ENCODE assay signal across 7 mouse cellular contexts in the genomic region with DNA sequence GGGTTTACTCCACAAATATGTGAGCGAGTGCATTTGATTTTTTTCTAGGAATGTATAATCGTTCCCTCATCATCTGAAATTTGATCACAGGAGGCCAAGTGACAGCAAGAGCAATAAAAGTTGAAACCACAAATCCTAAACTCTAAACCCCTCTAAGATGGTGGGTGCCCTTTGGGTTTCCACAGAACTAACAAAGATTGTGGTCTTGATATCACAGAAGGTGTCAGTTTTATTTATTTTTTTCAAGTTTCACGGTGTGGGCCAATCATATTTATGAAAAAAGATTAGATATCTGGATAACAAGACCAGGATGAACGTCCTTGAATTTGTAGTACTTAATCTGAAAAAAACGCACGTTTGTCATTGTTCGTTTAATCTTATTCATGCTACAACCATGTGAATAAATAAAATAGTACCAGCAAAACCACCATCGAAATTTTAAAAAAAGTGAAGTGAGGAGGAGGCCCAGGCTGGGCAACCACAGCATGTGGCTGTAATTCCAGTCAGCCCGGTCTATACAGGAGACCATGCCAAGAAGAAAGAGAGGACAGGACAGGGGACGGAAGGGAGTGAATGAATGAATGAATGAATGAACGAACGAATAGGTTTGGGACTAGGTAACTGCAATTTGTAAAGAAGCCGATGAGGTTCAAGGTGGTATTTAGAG. TPM values are rescaled to one million over a fixed set of nuclear protein-coding genes. Genes with fewer than 3 reads are reported as not detected.
DNase-seq lines count a peak whose midpoint lies in the region; ATAC-seq and TF ChIP-seq lines count a peak whose summit lies in the region.

No protein-coding gene starts in this region.

- 19% methylated on average over 13 of the region's 13 CpGs for WGBS in forebrain, embryonic 16.5 days
- 28% methylated on average over 13 of the region's 13 CpGs for WGBS in liver, embryonic 15.5 days (ENCODE audit: insufficient replicate concordance)

- peak overlapping the region; percentile 93 for H3K27ac ChIP-seq in testis, adult 2 months (ENCODE audit: control insufficient read depth, insufficient read depth, low read depth, low read length)
- H3K27ac ChIP-seq in forebrain, embryonic 16.5 days (ENCODE audit: low read length): peak overlapping the region; percentile 93
- H3K27ac ChIP-seq in liver, embryonic 15.5 days (replicated peaks): peak overlapping the region; percentile 45

- peak; percentile 34 for ATAC-seq in forebrain, embryonic 16.5 days
- ATAC-seq in liver, embryonic 15.5 days (ENCODE audit: insufficient read depth): no peak; the same call in 1 of the 2 replicates

- TF ChIP-seq POLR2A in testis, adult 2 months (IDR thresholded peaks at IDR 0.05; ENCODE audit: control insufficient read depth, low read depth, low read length): no peak

- H3K36me3 ChIP-seq in testis, adult 2 months (ENCODE audit: control insufficient read depth, insufficient read depth, low read length): no peaks in the 10 kb centered on the region
- H3K36me3 ChIP-seq in forebrain, embryonic 16.5 days (ENCODE audit: control insufficient read depth, insufficient read depth): no peaks in the 10 kb centered on the region
- H3K36me3 ChIP-seq in liver, embryonic 15.5 days (replicated peaks): no peaks in the 10 kb centered on the region

- no peaks in the 10 kb centered on the region for H3K27me3 ChIP-seq in testis, adult 2 months (ENCODE audit: control insufficient read depth, insufficient read depth, low read length)
- H3K27me3 ChIP-seq in forebrain, embryonic 16.5 days (replicated peaks; ENCODE audit: control insufficient read depth, insufficient read depth, low read length): no peaks in the 10 kb centered on the region
- no peaks in the 10 kb centered on the region for H3K27me3 ChIP-seq in liver, embryonic 15.5 days

- H3K9ac ChIP-seq in forebrain, embryonic 16.5 days (replicated peaks; ENCODE audit: low read depth, low read length): peak overlapping the region; percentile 98
- no peak overlapping the region for H3K9ac ChIP-seq in liver, embryonic 15.5 days

- H3K4me1 ChIP-seq in testis, adult 2 months (ENCODE audit: control insufficient read depth, insufficient read depth, low read length): peaks cover 4% of the 10 kb centered on the region; the same call in 1 of the 2 replicates
- H3K4me1 ChIP-seq in forebrain, embryonic 16.5 days (replicated peaks; ENCODE audit: control insufficient read depth, insufficient read depth, low read length): peaks cover 18% of the 10 kb centered on the region
- H3K4me1 ChIP-seq in liver, embryonic 15.5 days (replicated peaks): peaks cover 11% of the 10 kb centered on the region

- peak overlapping the region; percentile 70 for H3K4me2 ChIP-seq in forebrain, embryonic 16.5 days (ENCODE audit: low read length)
- peak overlapping the region; percentile 96 for H3K4me2 ChIP-seq in liver, embryonic 15.5 days

- no peaks in the 10 kb centered on the region for H3K9me3 ChIP-seq in forebrain, embryonic 16.5 days (ENCODE audit: control insufficient read depth, low read length)
- H3K9me3 ChIP-seq in liver, embryonic 15.5 days (replicated peaks): no peaks in the 10 kb centered on the region

- no peak for DNase-seq in testis, postnatal 14 days (ENCODE audit: low spot score)
- DNase-seq in adrenal gland, adult 2 months: no peak
- no peak for DNase-seq in B cell, adult 2 months
- no peak for DNase-seq in testis, postnatal 10 days (ENCODE audit: low spot score)

- no peak for TF ChIP-seq CTCF in testis, adult 2 months (IDR thresholded peaks at IDR 0.05; ENCODE audit: control insufficient read depth, insufficient read depth, insufficient replicate concordance, low read depth, low read length)

- H3K4me3 ChIP-seq in testis, adult 2 months (ENCODE audit: control insufficient read depth, low read depth, low read length): peak overlapping the region; percentile 95
- peak overlapping the region; percentile 95 for H3K4me3 ChIP-seq in forebrain, embryonic 16.5 days (replicated peaks; ENCODE audit: low read length)
- H3K4me3 ChIP-seq in liver, embryonic 15.5 days (replicated peaks): peak overlapping the region; percentile 81

RNA-seq across cellular contexts. Expression of gene Abi2, which starts 0.8 kb away (rescaled TPM):
- polyA plus RNA-seq in testis, adult 2 months (2012; rRNA removed): 19.9 and 21.4 TPM in 2 replicates
- 74.9 and 83.2 TPM in 2 replicates for polyA plus RNA-seq in forebrain, embryonic 16.5 days (2015; fragmentation: Nextera tagmentation; extraction: Ambion mirVana)
- 3.1 and 3.4 TPM in 2 replicates for polyA plus RNA-seq in liver, embryonic 15.5 days (2015; fragmentation: Nextera tagmentation; extraction: Ambion mirVana)
- total RNA-seq in adrenal gland, adult 2 months (2021): 10 to 100 TPM; 34.1 to 34.5 TPM
- polyA plus RNA-seq in adrenal gland, adult 2 months (2012; rRNA removed): 4.0 and 5.9 TPM in 2 replicates
